Mouse (Mus musculus): ENCODE measurements at regions not wholly inside any gene's neighbourhood (a gene's known extent, or its start where the extent isn't known, plus 50 kb on each side); places are given as distances from the start of the nearest gene placed in this dataset.

- no peak for DNase-seq
Observed at GRCm38 (mm10) chr2:178834986-178835385, 404.7 kb downstream of the Cdh26 start.

GRCm38 (mm10) chr2:178838571-178838970 lies 408.2 kb downstream of the Cdh26 start:
- no peak for DNase-seq

- no peak for DNase-seq
Observed at GRCm38 (mm10) chr2:178840975-178841374, 410.6 kb downstream of the Cdh26 start.

- DNase-seq, result no peak
Observed at GRCm38 (mm10) chr2:178842595-178842994, 412.3 kb downstream of the Cdh26 start.

GRCm38 (mm10) chr2:178843458-178843857 lies 413.1 kb downstream of the Cdh26 start:
- no peak for DNase-seq

- no peak for DNase-seq
Observed at GRCm38 (mm10) chr2:178844561-178844960, 414.2 kb downstream of the Cdh26 start.

- DNase-seq, result no peak
Observed at GRCm38 (mm10) chr2:178850320-178850719, 420.0 kb downstream of the Cdh26 start.

- DNase-seq, result no peak
Observed at GRCm38 (mm10) chr2:178850769-178851168, 420.4 kb downstream of the Cdh26 start.

- DNase-seq, result no peak
Observed at GRCm38 (mm10) chr2:178854012-178854411, 423.7 kb downstream of the Cdh26 start.

GRCm38 (mm10) chr2:178854760-178855159 lies 424.4 kb downstream of the Cdh26 start:
- no peak for DNase-seq

- no peak for DNase-seq
Observed at GRCm38 (mm10) chr2:178862620-178863019, 432.3 kb downstream of the Cdh26 start.

GRCm38 (mm10) chr2:178867086-178867485 lies 436.8 kb downstream of the Cdh26 start:
- peak; percentile 60 for DNase-seq

GRCm38 (mm10) chr2:178869160-178869559 lies 438.8 kb downstream of the Cdh26 start:
- DNase-seq, result no peak

GRCm38 (mm10) chr2:178878436-178878835 lies 448.1 kb downstream of the Cdh26 start:
- DNase-seq, result no peak

- DNase-seq, result peak; percentile 46
Observed at GRCm38 (mm10) chr2:178885686-178886085, 455.4 kb downstream of the Cdh26 start.

- peak; percentile 12 for DNase-seq
Observed at GRCm38 (mm10) chr2:178888704-178889103, 458.4 kb downstream of the Cdh26 start.

- no peak for DNase-seq
Observed at GRCm38 (mm10) chr2:178902397-178902796, 472.1 kb downstream of the Cdh26 start.

- DNase-seq, result no peak
Observed at GRCm38 (mm10) chr2:178909325-178909724, 479.0 kb downstream of the Cdh26 start.

- DNase-seq, result no peak
Observed at GRCm38 (mm10) chr2:178911646-178912045, 481.3 kb downstream of the Cdh26 start.

GRCm38 (mm10) chr2:178916316-178917033 lies 486.1 kb downstream of the Cdh26 start:
- DNase-seq, result no peak

GRCm38 (mm10) chr2:178924456-178925115 lies 494.3 kb downstream of the Cdh26 start:
- DNase-seq, result no peak

GRCm38 (mm10) chr2:178927038-178927660 lies 496.8 kb downstream of the Cdh26 start:
- DNase-seq, result no peak

GRCm38 (mm10) chr2:178929033-178929432 lies 498.7 kb downstream of the Cdh26 start:
- DNase-seq, result no peak
